Mouse (Mus musculus): ENCODE results near the gene Il1b.
A peak's percentile ranks its signal among the peaks of the same experiment; 100 is the strongest.

GRCm38 (mm10) chr2:129408476-129408875 is 37.5 kb upstream of the Il1b start:
- TF ChIP-seq CTCF (IDR thresholded peaks at IDR 0.05; ENCODE audit: low read depth) = peak; percentile 85
- no peak for TF ChIP-seq EP300 (optimal IDR thresholded peaks at IDR 0.05)

Measured in stomach, postnatal 0 days (tissue).